Mouse (Mus musculus) colon, adult 2 months (tissue): ENCODE results near the gene Cdip1. TPM values are rescaled to one million over a fixed set of nuclear protein-coding genes. Genes with fewer than 3 reads are reported as not detected.

Experiments
- polyA plus RNA-seq: library from polyadenylated mRNA; depleted of rRNA; stranded (reverse); fragments of >200 nt; gene quantifications from 2 replicates; pipeline ENCODE4 v1.2.3, GENCODE M21; 2012; rRNA removed

Gene Cdip1
- polyA plus RNA-seq = 58.9 and 69.7 TPM in 2 replicates

DNA sequence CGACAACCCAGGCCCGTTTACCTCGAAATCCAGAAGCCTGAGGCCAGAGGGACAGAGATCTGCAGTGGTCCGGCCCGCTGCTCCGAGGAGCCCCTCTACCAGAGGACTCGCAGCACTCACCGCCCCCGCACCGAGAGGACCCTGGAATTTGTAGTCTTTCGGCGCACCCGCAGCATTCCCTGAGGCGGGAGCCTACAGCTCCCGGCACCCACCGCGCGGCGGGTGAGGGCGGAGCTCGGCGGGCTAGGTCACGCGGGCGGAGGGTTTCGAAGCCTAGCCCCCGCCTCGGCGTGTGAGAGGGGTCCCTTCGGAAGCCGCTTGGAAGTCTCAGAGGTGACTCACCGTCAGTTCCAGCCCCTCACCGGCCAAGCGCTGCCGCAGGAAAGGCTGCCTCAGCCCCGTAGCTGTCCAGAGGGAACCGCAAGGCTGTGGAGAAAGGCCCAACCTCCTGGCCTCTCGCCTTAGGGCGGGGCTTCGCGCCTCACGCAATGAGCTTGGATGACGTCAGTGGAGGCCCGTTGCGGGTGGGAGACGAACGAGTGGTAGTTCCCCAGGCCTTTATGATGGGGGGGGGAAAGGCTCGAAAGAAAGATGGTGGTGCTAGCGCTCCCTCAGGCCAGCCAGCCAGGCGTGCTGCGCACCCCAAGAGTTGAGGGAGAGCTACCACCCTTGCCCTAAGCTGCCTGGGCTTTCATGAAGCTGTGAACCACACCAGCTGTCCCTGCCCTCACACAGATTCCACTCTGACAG, at the start of gene Cdip1:
Gene Cdip1, minus strand, starts transcription at position 483 of the 750 bp plus-strand sequence.

GRCm38 (mm10) chr16:4835191-4835590, 45.1 kb upstream of the Cdip1 start, which contains the start of gene 4930562C15Rik:
Gene 4930562C15Rik (plus strand): TSS chr16:4835416.

DNA sequence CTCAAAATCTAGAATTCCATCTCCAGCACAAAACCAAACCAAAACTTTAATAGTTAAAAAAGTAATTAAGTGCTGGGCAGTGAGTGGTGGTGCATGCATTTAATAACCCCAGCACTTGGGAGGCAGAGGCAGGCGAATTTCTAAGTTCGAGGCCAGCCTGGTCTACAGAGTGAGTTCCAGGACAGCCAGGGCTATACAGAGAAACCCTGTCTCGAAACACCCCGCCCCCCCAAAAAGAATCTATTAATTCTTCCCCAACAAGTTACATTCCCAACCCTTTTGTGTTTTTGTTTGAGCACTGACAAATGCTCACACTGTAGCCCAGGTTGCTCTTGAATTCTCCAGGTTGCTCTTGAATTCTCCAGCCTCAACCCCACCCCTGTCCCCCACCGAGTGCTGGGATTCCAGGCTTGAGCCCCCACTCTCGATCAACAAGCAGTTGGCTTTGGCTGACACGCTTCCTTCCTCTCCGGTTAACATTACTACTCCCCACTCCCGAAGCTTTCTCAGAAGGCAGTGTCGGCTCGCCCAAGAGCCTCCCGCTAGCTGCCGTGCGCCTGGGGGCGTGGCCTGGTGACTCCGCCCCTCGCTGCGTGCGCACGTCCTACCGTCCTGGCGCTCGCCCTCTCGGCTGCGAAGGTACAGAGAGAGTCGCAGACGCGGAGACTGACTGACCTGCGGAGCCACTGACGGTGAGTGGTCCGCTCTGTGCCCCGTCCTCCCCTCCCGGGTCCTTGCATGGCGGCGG, 64.1 kb downstream of the Cdip1 start, which contains the start of gene Hmox2:
Gene Hmox2, plus strand, starts transcription at position 582 of the 748 bp plus-strand sequence.

GRCm38 (mm10) chr16:4718753-4719518, 71.2 kb downstream of the Cdip1 start, which contains the start of gene Nmral1:
Gene Nmral1 (minus strand): TSS chr16:4719356.

Other genes starting within 250 kb of the Cdip1 start
- 1.6 and 1.9 TPM in 2 replicates for gene Srl, start 248.5 kb downstream of the Cdip1 start, polyA plus RNA-seq
- gene Tfap4, start 230.4 kb downstream of the Cdip1 start, polyA plus RNA-seq = 10.6 and 11.7 TPM in 2 replicates
- gene Glis2, start 195.6 kb downstream of the Cdip1 start, polyA plus RNA-seq = 18.3 and 19.0 TPM in 2 replicates
- 17.5 and 20.2 TPM in 2 replicates for gene Pam16, start 165.3 kb downstream of the Cdip1 start, polyA plus RNA-seq
- 19.5 and 20.6 TPM in 2 replicates for gene Vasn, start 150.4 kb downstream of the Cdip1 start, polyA plus RNA-seq
- 20.0 and 21.0 TPM in 2 replicates for gene Dnaja3, start 150.3 kb downstream of the Cdip1 start, polyA plus RNA-seq
- 52.6 and 56.6 TPM in 2 replicates for gene Coro7, start 110.5 kb downstream of the Cdip1 start, polyA plus RNA-seq
- 5.5 and 5.8 TPM in 2 replicates for gene Nmral1, start 70.9 kb downstream of the Cdip1 start, polyA plus RNA-seq
- gene Hmox2, start 63.9 kb downstream of the Cdip1 start, polyA plus RNA-seq = 13.3 and 16.3 TPM in 2 replicates
- not detected in 2 replicates for gene 4930562C15Rik, start 45.1 kb upstream of the Cdip1 start, polyA plus RNA-seq
- 50.0 and 54.2 TPM in 2 replicates for gene Ubald1, start 90.0 kb upstream of the Cdip1 start, polyA plus RNA-seq
- 150 and 154 TPM in 2 replicates for gene Mgrn1, start 96.0 kb upstream of the Cdip1 start, polyA plus RNA-seq
- 61.3 and 73.2 TPM in 2 replicates for gene Nudt16l1, start 148.5 kb upstream of the Cdip1 start, polyA plus RNA-seq
- 47.4 and 47.8 TPM in 2 replicates for gene Anks3, start 173.9 kb upstream of the Cdip1 start, polyA plus RNA-seq
- not detected in 2 replicates for gene Sept12, start 207.6 kb upstream of the Cdip1 start, polyA plus RNA-seq
- gene Smim22, start 217.0 kb upstream of the Cdip1 start, polyA plus RNA-seq = 177 and 286 TPM in 2 replicates
- gene Rogdi, start 223.3 kb upstream of the Cdip1 start, polyA plus RNA-seq = 64.7 and 69.2 TPM in 2 replicates